Mouse (Mus musculus): Measurements from ENCODE around the gene Try4. TPM values are rescaled to one million over a fixed set of nuclear protein-coding genes. Genes with fewer than 3 reads are reported as not detected.
"Not testable (repeated sequence)": the region's sequence is repeated elsewhere in the genome, so short reads cannot be mapped to it uniquely, and the experiment has no call there.

The Try4 gene
- polyA plus RNA-seq (2015; fragmentation: Nextera tagmentation; extraction: Ambion mirVana) = not detected in 2 replicates

GRCm38 (mm10) chr6:41301969-41302368, at the start of gene Try4:
Gene Try4 (plus strand): TSS chr6:41302269.
- Histone ChIP-seq H3K27ac (no peak within 1 kb of the TSS), H3K36me3 (no peaks in the 10 kb centered on the region), H3K4me3 (no peak within 1 kb of the TSS), H3K4me2 (no peak within 1 kb of the TSS), H3K9me3 (replicated peaks) (no peaks in the 10 kb centered on the region), H3K4me1 (replicated peaks) (no peaks in the 10 kb centered on the region), H3K27me3 (no peaks in the 10 kb centered on the region), H3K9ac (no peak within 1 kb of the TSS)
- 38% methylated on average over 1 of the region's 1 CpGs for WGBS
- ATAC-seq (replicated peaks; ENCODE audit: insufficient number of reproducible peaks, insufficient read depth, low FRiP score, low read depth) = no peak

- not testable (repeated sequence) for ATAC-seq (replicated peaks; ENCODE audit: insufficient number of reproducible peaks, insufficient read depth, low FRiP score, low read depth); H3K4me1 ChIP-seq (replicated peaks); H3K4me3 ChIP-seq; H3K9me3 ChIP-seq (replicated peaks); H3K9ac ChIP-seq; H3K36me3 ChIP-seq; H3K4me2 ChIP-seq; H3K27ac ChIP-seq; H3K27me3 ChIP-seq
- 75% methylated on average over 9 of the region's 9 CpGs for WGBS
Observed at GRCm38 (mm10) chr6:41253314-41253713, 48.8 kb upstream of the Try4 start.

GRCm38 (mm10) chr6:41256424-41256823, 45.6 kb upstream of the Try4 start:
- Histone ChIP-seq H3K9me3 (replicated peaks) (no peaks in the 10 kb centered on the region), H3K36me3 (no peaks in the 10 kb centered on the region), H3K9ac (no peak overlapping the region), H3K27me3 (no peaks in the 10 kb centered on the region), H3K4me3 (no peak overlapping the region), H3K4me1 (replicated peaks) (no peaks in the 10 kb centered on the region), H3K27ac (no peak overlapping the region), H3K4me2 (no peak overlapping the region)
- 76% methylated on average over 2 of the region's 2 CpGs for WGBS
- ATAC-seq (replicated peaks; ENCODE audit: insufficient number of reproducible peaks, insufficient read depth, low FRiP score, low read depth) = no peak

- Histone ChIP-seq H3K9me3 (replicated peaks) (no peaks in the 10 kb centered on the region), H3K9ac (no peak overlapping the region), H3K4me1 (replicated peaks) (no peaks in the 10 kb centered on the region), H3K36me3 (no peaks in the 10 kb centered on the region), H3K27me3 (no peaks in the 10 kb centered on the region), H3K27ac (no peak overlapping the region), H3K4me3 (no peak overlapping the region), H3K4me2 (no peak overlapping the region)
- ATAC-seq (replicated peaks; ENCODE audit: insufficient number of reproducible peaks, insufficient read depth, low FRiP score, low read depth) = no peak
- 58% methylated on average over 3 of the region's 3 CpGs for WGBS
Observed at GRCm38 (mm10) chr6:41257432-41257831, 44.6 kb upstream of the Try4 start.

GRCm38 (mm10) chr6:41262796-41263195, 39.3 kb upstream of the Try4 start:
- Histone ChIP-seq H3K9ac (no peak overlapping the region), H3K27ac (no peak overlapping the region), H3K9me3 (replicated peaks) (no peaks in the 10 kb centered on the region), H3K27me3 (no peaks in the 10 kb centered on the region), H3K4me3 (no peak overlapping the region), H3K36me3 (no peaks in the 10 kb centered on the region), H3K4me1 (replicated peaks) (no peaks in the 10 kb centered on the region), H3K4me2 (no peak overlapping the region)
- WGBS = 36% methylated on average over 3 of the region's 3 CpGs
- no peak for ATAC-seq (replicated peaks; ENCODE audit: insufficient number of reproducible peaks, insufficient read depth, low FRiP score, low read depth)

GRCm38 (mm10) chr6:41266140-41266539, 35.9 kb upstream of the Try4 start:
- Histone ChIP-seq H3K9me3 (replicated peaks) (no peaks in the 10 kb centered on the region), H3K27me3 (no peaks in the 10 kb centered on the region), H3K36me3 (no peaks in the 10 kb centered on the region), H3K4me2 (no peak overlapping the region), H3K4me1 (replicated peaks) (no peaks in the 10 kb centered on the region), H3K4me3 (no peak overlapping the region), H3K27ac (no peak overlapping the region), H3K9ac (no peak overlapping the region)
- ATAC-seq (replicated peaks; ENCODE audit: insufficient number of reproducible peaks, insufficient read depth, low FRiP score, low read depth) = no peak
- WGBS = 64% methylated on average over 6 of the region's 6 CpGs

- Histone ChIP-seq H3K4me2 (no peak overlapping the region), H3K4me3 (no peak overlapping the region), H3K4me1 (replicated peaks) (no peaks in the 10 kb centered on the region), H3K9me3 (replicated peaks) (no peaks in the 10 kb centered on the region), H3K27me3 (no peaks in the 10 kb centered on the region), H3K27ac (no peak overlapping the region), H3K9ac (no peak overlapping the region), H3K36me3 (no peaks in the 10 kb centered on the region)
- no peak for ATAC-seq (replicated peaks; ENCODE audit: insufficient number of reproducible peaks, insufficient read depth, low FRiP score, low read depth)
- 20% methylated on average over 1 of the region's 1 CpGs for WGBS
Observed at GRCm38 (mm10) chr6:41298255-41298654, 3.8 kb upstream of the Try4 start.

GRCm38 (mm10) chr6:41316741-41317140, 14.7 kb downstream of the Try4 start, which contains the start of gene Try5:
Gene Try5 (minus strand): TSS chr6:41316841.
- H3K4me3 ChIP-seq; ATAC-seq (replicated peaks; ENCODE audit: insufficient number of reproducible peaks, insufficient read depth, low FRiP score, low read depth); H3K4me2 ChIP-seq; H3K4me1 ChIP-seq (replicated peaks); H3K36me3 ChIP-seq; H3K9me3 ChIP-seq (replicated peaks); H3K9ac ChIP-seq; H3K27me3 ChIP-seq; H3K27ac ChIP-seq: not testable (repeated sequence)
- 61% methylated on average over 3 of the region's 3 CpGs for WGBS

- H3K9me3 ChIP-seq (replicated peaks) = no peaks in the 10 kb centered on the region
- H3K36me3 ChIP-seq = no peaks in the 10 kb centered on the region
- no peak within 1 kb of the TSS for H3K4me2 ChIP-seq
- no peak for ATAC-seq (replicated peaks; ENCODE audit: insufficient number of reproducible peaks, insufficient read depth, low FRiP score, low read depth)
- no peak within 1 kb of the TSS for H3K4me3 ChIP-seq
- 63% methylated on average over 2 of the region's 2 CpGs for WGBS
- H3K9ac ChIP-seq = no peak within 1 kb of the TSS
- no peak within 1 kb of the TSS for H3K27ac ChIP-seq
- no peaks in the 10 kb centered on the region for H3K27me3 ChIP-seq
- no peaks in the 10 kb centered on the region for H3K4me1 ChIP-seq (replicated peaks)
Observed at GRCm38 (mm10) chr6:41353932-41354331, 51.9 kb downstream of the Try4 start, which contains the start of gene Try10. Gene Try10 (plus strand): TSS chr6:41354105.

Other genes with a start within 250 kb of the Try4 start
- not detected in 2 replicates for gene Try5, start 14.6 kb downstream of the Try4 start, polyA plus RNA-seq (2015; fragmentation: Nextera tagmentation; extraction: Ambion mirVana)
- 0.34 TPM in 1 of 2 replicates, not detected in the other for gene Try10, start 51.8 kb downstream of the Try4 start, polyA plus RNA-seq (2015; fragmentation: Nextera tagmentation; extraction: Ambion mirVana)
- not detected in 2 replicates for gene Prss3, start 75.4 kb downstream of the Try4 start, polyA plus RNA-seq (2015; fragmentation: Nextera tagmentation; extraction: Ambion mirVana)
- gene Gm5771, start 90.1 kb downstream of the Try4 start, polyA plus RNA-seq (2015; fragmentation: Nextera tagmentation; extraction: Ambion mirVana) = not detected in 2 replicates
- not detected in 2 replicates for gene Gm10334, start 143.9 kb downstream of the Try4 start, polyA plus RNA-seq (2015; fragmentation: Nextera tagmentation; extraction: Ambion mirVana)
- gene Prss1, start 156.7 kb downstream of the Try4 start, polyA plus RNA-seq (2015; fragmentation: Nextera tagmentation; extraction: Ambion mirVana) = not detected in 2 replicates
- gene Prss2, start 219.5 kb downstream of the Try4 start, polyA plus RNA-seq (2015; fragmentation: Nextera tagmentation; extraction: Ambion mirVana) = not detected in 2 replicates